Mouse (Mus musculus): ENCODE results near the gene Mbd4.
"Not testable (repeated sequence)": the region's sequence is repeated elsewhere in the genome, so short reads cannot be mapped to it uniquely, and the experiment has no call there.

Mbd4 gene

GRCm38 (mm10) chr6:115853091-115853813, at the start of gene Mbd4, which contains the start of gene Ift122:
Mbd4 (minus strand) TSS chr6:115853371.
Ift122 (plus strand) TSS chr6:115853470.
- DNase-seq: peak; percentile 97

DNA sequence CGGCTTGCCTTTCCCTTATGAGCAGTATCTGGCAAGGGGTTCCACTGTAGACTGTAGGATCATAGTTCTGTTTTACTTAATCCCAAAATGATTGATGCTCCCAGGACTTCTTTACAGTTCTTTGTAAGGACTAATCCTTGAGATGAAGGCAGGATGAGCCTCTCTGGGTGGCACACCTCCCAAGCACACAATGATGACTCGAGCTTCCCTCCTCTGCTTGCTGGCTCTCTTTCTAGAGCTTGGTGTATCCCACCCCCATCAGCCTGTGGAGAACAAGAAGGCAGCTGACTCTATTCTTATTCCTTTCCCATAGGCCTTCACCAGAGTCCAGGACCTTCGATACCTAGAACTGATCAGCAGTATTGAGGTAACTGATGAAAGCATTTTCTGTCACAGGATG, 49.4 kb upstream of the Mbd4 start:
- DNase-seq: no peak

GRCm38 (mm10) chr6:115901489-115901931, 48.3 kb upstream of the Mbd4 start:
- DNase-seq: no peak

DNA sequence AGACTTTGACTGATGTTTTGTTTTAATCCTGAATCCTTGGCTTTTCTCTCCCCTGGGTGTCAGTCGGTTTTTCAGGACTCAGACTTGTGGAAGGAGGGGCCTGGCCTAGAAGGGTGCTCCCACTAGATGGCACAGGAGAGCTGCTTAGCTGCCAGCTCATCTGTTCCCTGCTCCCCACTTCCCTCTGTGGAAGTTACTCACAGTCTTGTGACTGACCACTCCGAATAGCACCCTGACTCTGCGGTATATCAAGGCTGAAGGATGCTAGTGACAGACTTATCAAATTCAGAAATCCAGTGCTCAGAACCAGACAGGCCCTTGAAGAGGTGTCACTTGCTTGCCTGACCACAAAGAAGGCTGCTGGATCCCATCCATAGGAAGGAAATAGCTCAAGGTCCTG, 47.9 kb upstream of the Mbd4 start:
- peak; percentile 82 for DNase-seq

DNA sequence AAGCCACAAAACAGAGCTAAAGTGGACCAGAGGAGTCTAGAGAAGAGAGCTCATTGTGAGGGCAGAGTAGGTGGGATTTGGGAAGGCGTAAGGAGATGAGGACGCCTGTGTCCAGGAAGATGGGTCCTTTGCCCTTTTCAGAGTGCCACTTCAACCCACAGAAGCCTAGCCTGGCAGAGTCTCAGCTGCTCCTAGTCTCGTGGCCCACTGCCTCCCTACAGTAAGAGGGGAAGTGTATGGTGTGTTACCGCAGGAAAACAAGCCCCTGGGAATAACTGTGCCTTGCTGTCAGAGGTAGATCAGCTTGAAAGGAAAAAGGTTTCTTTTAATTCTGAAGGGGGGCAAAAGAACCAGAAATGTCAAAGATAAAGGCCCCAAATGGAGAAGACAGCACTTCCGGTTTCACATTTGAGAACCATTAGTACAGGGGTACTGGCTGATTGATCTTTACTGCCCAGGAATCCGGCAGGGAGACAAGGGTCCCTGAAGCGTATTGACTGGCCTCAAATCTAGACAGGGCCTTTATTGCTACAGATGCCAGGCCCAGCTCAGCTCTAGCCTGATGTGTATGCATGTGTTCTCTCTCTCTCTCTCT, 44.9 kb upstream of the Mbd4 start:
- DNase-seq: no peak

DNA sequence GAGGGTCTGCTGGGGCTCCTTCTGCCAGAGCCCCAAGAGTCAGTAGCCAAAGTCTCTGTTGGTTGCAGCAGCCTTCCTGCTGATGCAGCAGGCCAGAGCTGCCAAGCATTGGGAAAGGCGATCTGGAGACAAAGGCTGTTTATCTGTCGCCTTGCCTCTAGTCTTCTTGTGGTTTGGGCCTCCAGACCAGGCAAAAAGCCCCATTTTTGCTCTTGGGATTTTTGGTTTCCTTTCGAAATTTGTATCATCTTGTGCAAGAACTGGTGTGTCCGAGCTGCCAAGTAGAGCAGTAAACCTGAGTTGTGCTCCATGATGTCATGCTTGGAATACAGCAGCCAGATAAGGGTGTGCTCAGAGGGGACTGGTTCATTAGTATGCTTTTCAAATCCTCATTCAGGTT, 43.9 kb upstream of the Mbd4 start:
- no peak for DNase-seq

DNA sequence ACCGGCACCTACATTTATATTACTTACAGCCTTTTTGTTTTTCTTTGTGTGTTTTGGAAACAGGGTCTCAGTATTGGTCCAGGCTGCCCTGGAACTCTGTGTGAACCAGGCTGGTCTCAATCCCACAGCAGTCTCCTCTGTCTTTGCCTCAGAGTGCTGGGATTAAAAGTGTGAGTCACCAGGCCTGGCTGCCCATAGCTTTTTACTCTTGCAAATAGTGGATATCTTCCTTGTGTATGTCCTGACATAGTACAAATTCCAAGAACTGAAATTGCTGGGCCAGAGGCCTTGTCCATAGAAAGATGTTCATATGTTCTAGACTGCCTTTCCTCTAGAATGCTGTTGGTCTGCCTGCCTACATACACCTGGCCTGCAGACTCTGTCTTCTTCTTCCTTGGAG, 43.2 kb upstream of the Mbd4 start:
- DNase-seq: no peak

DNA sequence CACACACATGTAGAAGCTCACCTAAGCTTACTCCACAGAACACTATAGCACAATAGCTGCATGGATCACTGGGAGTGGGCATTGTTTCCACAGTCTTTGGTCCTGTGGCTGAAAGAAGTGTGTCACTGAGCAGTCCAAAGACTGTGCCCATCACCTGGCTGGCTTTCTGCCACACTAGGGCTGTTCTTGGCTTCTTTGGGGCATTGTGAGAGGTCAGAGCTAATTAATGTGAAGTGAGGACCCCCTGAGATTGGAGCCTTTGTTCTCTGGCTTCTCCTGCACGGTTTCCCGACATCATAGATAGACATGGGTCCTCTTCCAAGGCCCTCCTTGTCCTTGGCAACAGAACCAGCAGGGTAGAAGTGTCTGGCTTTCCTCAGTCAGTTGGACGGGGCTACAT, 39.2 kb upstream of the Mbd4 start:
- no peak for DNase-seq

- peak; percentile 43 for DNase-seq
Observed at GRCm38 (mm10) chr6:115891497-115892061, 38.4 kb upstream of the Mbd4 start.

- no peak for DNase-seq
Observed at GRCm38 (mm10) chr6:115891061-115891460, 37.9 kb upstream of the Mbd4 start.

GRCm38 (mm10) chr6:115890601-115891000, 37.4 kb upstream of the Mbd4 start:
- DNase-seq: no peak

GRCm38 (mm10) chr6:115888296-115888695, 35.1 kb upstream of the Mbd4 start:
- DNase-seq: no peak

DNA sequence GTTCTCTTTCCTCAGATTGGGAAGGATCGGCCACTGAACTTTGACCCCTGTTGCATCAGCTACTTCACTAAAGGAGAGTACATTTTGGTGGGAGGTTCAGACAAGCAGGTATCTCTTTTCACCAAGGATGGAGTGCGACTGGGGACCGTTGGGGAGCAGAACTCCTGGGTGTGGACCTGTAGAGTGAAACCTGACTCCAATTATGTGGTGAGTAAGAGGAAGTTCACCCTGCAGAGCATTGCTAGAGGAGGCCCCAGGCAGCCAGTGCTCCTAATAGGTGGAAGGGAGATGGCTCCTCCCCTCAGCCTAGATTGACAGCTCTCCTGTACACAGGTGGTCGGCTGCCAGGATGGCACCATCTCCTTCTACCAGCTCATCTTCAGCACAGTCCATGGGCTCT, 33.7 kb upstream of the Mbd4 start:
- no peak for DNase-seq

- no peak for DNase-seq
Observed at GRCm38 (mm10) chr6:115884018-115884417, 30.8 kb upstream of the Mbd4 start.

- DNase-seq: no peak
Observed at GRCm38 (mm10) chr6:115880751-115881150, 27.6 kb upstream of the Mbd4 start.

GRCm38 (mm10) chr6:115879736-115880135, 26.6 kb upstream of the Mbd4 start:
- DNase-seq: no peak

DNA sequence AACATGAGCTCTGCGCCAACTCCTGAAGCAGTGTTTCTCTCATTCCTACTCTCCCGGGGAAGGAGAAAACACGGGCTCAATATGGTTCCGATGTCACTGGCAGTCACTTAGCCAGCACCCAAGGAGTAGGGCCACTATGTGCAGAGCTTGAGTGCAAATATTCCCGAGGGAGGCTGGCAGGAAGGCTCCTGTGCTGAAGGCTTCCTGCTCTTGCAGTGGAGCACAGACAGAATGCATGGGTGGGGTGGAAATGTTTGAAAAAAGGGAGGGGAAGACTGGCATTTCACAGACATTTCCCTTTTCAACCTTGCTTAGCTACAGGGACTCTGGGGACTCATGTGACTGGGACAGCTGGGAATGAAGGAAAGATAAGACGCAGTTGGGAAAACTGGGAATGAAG, 25.5 kb upstream of the Mbd4 start:
- no peak for DNase-seq

- no peak for DNase-seq
Observed at GRCm38 (mm10) chr6:115877239-115877638, 24.1 kb upstream of the Mbd4 start.

DNA sequence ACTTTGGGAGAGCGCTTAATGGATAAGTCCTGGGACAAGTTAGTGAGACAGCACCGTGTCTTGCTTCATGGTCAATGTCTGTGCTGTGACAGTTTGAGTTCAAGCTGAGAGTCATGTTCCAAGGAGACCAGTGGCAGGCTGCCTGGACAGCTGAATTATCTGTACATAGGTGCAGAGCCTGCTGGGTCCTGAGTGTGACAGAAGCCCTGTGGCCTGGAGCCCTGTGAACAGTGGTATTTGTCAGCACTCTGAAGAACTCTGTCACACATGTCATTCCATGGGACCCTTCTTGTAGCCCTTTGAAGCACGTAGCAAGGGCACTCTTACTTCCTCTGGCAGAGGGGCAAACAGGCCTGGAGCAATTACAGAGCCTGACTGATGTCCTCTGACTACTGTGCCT, 18.1 kb upstream of the Mbd4 start:
- not testable (repeated sequence) for DNase-seq

DNA sequence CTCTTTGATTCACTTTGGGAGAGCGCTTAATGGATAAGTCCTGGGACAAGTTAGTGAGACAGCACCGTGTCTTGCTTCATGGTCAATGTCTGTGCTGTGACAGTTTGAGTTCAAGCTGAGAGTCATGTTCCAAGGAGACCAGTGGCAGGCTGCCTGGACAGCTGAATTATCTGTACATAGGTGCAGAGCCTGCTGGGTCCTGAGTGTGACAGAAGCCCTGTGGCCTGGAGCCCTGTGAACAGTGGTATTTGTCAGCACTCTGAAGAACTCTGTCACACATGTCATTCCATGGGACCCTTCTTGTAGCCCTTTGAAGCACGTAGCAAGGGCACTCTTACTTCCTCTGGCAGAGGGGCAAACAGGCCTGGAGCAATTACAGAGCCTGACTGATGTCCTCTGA, 14.0 kb upstream of the Mbd4 start:
- not testable (repeated sequence) for DNase-seq

- DNase-seq: no peak
Observed at GRCm38 (mm10) chr6:115865246-115865645, 12.1 kb upstream of the Mbd4 start.

GRCm38 (mm10) chr6:115863340-115863841, 10.2 kb upstream of the Mbd4 start:
- no peak for DNase-seq

DNA sequence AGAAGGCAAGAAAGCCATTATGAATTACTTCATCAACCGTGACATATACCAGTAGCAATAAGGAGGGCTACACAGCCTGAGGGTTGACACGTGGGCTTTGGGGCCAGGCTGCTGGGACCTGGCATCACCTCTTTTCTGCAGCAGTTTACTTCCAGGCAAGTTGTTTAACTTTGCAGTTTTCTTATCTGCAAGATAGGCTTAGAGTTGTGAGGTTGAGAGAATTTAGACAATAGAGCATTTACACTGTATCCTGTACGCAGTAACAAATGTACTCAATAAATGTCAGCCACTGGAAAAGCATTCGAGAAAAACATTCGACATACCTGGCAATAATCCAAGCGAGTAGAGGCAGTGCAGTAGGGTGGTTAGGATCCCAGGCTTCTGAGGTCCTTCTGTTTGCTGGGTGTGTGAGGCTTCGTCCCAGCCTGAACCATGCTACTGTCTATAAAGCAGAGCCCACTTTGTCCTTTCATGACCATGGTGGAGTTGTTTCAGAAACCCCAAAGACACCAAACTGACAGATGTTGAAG, 6.9 kb upstream of the Mbd4 start:
- DNase-seq: no peak

GRCm38 (mm10) chr6:115859258-115859657, 6.1 kb upstream of the Mbd4 start:
- no peak for DNase-seq
